Mouse (Mus musculus): ENCODE measurements at regions not wholly inside any gene's neighbourhood (a gene's known extent, or its start where the extent isn't known, plus 50 kb on each side); places are given as distances from the start of the nearest gene placed in this dataset.

DNA sequence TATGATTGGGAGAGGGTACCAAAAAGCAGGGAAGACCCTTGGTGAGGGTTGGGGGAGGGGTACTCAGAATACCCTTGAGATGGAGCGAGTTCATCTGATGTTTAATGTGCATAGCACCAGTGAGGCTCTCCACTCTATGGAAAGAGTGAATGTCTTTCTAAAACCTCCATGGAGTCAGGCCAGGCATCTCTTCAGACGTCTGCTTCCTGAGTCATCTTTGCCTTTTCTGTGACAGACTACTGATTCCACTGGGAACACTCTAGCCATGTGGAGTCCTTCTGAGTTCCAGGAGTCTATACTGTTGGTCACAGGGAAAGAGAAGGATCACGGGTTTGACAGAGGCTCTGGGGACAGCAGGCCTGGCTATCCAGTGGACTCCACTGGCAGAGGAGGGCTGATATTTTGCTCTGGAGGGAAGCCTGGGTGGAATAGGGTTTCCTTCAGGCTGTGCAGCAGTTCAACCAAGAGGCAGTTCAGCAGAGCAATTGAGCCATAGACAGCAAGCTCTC lies 169.9 kb downstream of the Bcl2l11 start:
- TF ChIP-seq CTCF (IDR thresholded peaks at IDR 0.05; ENCODE audit: control insufficient read depth, insufficient read depth, insufficient read length), result no peak
- no peak for TF ChIP-seq MAX (IDR thresholded peaks at IDR 0.05)
- no peak for TF ChIP-seq MYOD1 (IDR thresholded peaks at IDR 0.05; ENCODE audit: control insufficient read depth, insufficient read length, low read depth)
- TF ChIP-seq FOSL1 (IDR thresholded peaks at IDR 0.05; ENCODE audit: insufficient read depth, low read length, poor library complexity, severe bottlenecking), result no peak
- TF ChIP-seq USF1 (IDR thresholded peaks at IDR 0.05; ENCODE audit: low read depth), result no peak

All from C2C12 (cell line).